Mouse (Mus musculus): ENCODE results near the gene Lman2l.

- TF ChIP-seq CTCF (conservative IDR thresholded peaks at IDR 0.05 in 1 of 2, IDR thresholded peaks at IDR 0.05 in 1 of 2; ENCODE audit: low read depth in 2 of 2, low read length in 2 of 2), result no peak
- TF ChIP-seq ZC3H11A (IDR thresholded peaks at IDR 0.05; ENCODE audit: low read depth, low read length), result no peak
- no peak for TF ChIP-seq NELFE (IDR thresholded peaks at IDR 0.05; ENCODE audit: low read depth, low read length)
- TF ChIP-seq RCOR1 (conservative IDR thresholded peaks at IDR 0.05; ENCODE audit: low read depth, low read length), result no peak
- no peak for TF ChIP-seq IRF4 (IDR thresholded peaks at IDR 0.05; ENCODE audit: low read depth, low read length)
- TF ChIP-seq POLR2A (IDR thresholded peaks at IDR 0.05; ENCODE audit: low read depth, low read length), result no peak
- TF ChIP-seq E2F4 (IDR thresholded peaks at IDR 0.05; ENCODE audit: insufficient replicate concordance, low read depth, low read length), result no peak
- no peak for TF ChIP-seq ETS1 (conservative IDR thresholded peaks at IDR 0.05; ENCODE audit: low read depth, low read length)
- no peak for TF ChIP-seq MAFK (IDR thresholded peaks at IDR 0.05; ENCODE audit: insufficient replicate concordance, low read length)
- no peak for TF ChIP-seq SIN3A (IDR thresholded peaks at IDR 0.05; ENCODE audit: low read length)
- no peak for TF ChIP-seq TCF12 (IDR thresholded peaks at IDR 0.05; ENCODE audit: low read depth, low read length)
- TF ChIP-seq EP300 (IDR thresholded peaks at IDR 0.05; ENCODE audit: low read length), result no peak
- TF ChIP-seq USF1 (IDR thresholded peaks at IDR 0.05; ENCODE audit: low read depth, low read length), result no peak
Measured at GRCm38 (mm10) chr1:36479903-36480899, 35.1 kb upstream of the Lman2l start.
